Mouse (Mus musculus) midbrain, embryonic 14.5 days (tissue): Measurements from ENCODE around the gene Eif4e3. TPM values are rescaled to one million over a fixed set of nuclear protein-coding genes. Genes with fewer than 3 reads are reported as not detected.

Source experiments
- ATAC-seq: fragments of 200-750 bp; cut with Nextera tagmentation; 2 replicates; pipeline ENCODE4 v1.8.0; 2017; ENCODE audit warnings: moderate number of reproducible peaks, moderate library complexity; ENCODE audit not compliant: low FRiP score, low TSS enrichment
- DNase-seq: peaks from one replicate; pipeline ENCODE4 v3.0.0-alpha.2; 2015
- H3K27ac ChIP-seq: fragments of 300-500 bp; sonication (generic); replicated peaks from 2 replicates; pipeline ENCODE4 v1.5.1; 2014; ENCODE audit warnings: mild to moderate bottlenecking, low read depth, low read length, moderate library complexity
- H3K27me3 ChIP-seq: fragments of 300-500 bp; sonication (generic); 2 replicates; pipeline ENCODE4 v1.6.1; 2014; ENCODE audit warnings: low read length, control low read depth, mixed read lengths; ENCODE audit not compliant: control insufficient read depth, insufficient read depth
- H3K36me3 ChIP-seq: fragments of 300-500 bp; sonication (generic); 2 replicates; pipeline ENCODE4 v1.6.1; 2014; ENCODE audit warnings: low read length, control low read depth; ENCODE audit not compliant: control insufficient read depth, insufficient read depth
- H3K4me1 ChIP-seq: fragments of 300-500 bp; sonication (generic); 2 replicates; pipeline ENCODE4 v1.6.1; 2014; ENCODE audit warnings: mild to moderate bottlenecking, antibody characterized with exemption, low read length, control low read depth; ENCODE audit not compliant: control insufficient read depth, insufficient read depth
- H3K4me2 ChIP-seq: fragments of 300-500 bp; sonication (generic); 2 replicates; pipeline ENCODE4 v1.6.1; 2014; ENCODE audit warnings: mild to moderate bottlenecking, low read length, moderate library complexity
- H3K4me3 ChIP-seq: fragments of 300-500 bp; sonication (generic); replicated peaks from 2 replicates; pipeline ENCODE4 v1.5.1; 2014; ENCODE audit warnings: low read depth, low read length
- H3K9ac ChIP-seq: fragments of 300-500 bp; sonication (generic); replicated peaks from 2 replicates; pipeline ENCODE4 v1.6.1; 2014; ENCODE audit warnings: mild to moderate bottlenecking, low read length, moderate library complexity
- H3K9me3 ChIP-seq: fragments of 300-500 bp; sonication (generic); 2 replicates; pipeline ENCODE4 v1.6.1; 2016; ENCODE audit warnings: low read length, control low read depth, mixed read lengths; ENCODE audit not compliant: control insufficient read depth
- WGBS: fragments of 180-500 bp; shearing (Covaris S2); extraction: QIAGEN DNeasy Blood & Tissue Kit; methylation state at CpG from one replicate; pipeline ENCODE4 v1.1.7; 2014; 5-methylcytosine and 5-hydroxymethylcytosine counted together
- polyA plus RNA-seq: library from polyadenylated mRNA; unstranded; fragments of >200 nt; fragmentation: Nextera tagmentation; extraction: Ambion mirVana; gene quantifications from 2 replicates; pipeline ENCODE4 v1.2.1, GENCODE M21; 2014

Eif4e3 gene
- polyA plus RNA-seq, 1 experiment from 2014 or later: 7.8 TPM

GRCm38 (mm10) chr6:99611866-99612265 lies 54.7 kb downstream of the Eif4e3 start:
- no peak overlapping the region for H3K9ac ChIP-seq
- no peaks in the 10 kb centered on the region for H3K9me3 ChIP-seq
- peaks cover 4% of the 10 kb centered on the region; the same call in 1 of the 2 replicates for H3K27me3 ChIP-seq
- H3K4me1 ChIP-seq: peaks cover 10% of the 10 kb centered on the region
- DNase-seq: no peak
- no peak overlapping the region for H3K4me3 ChIP-seq
- no peak for ATAC-seq
- H3K27ac ChIP-seq: no peak overlapping the region
- 68% methylated on average over 6 of the region's 6 CpGs for WGBS
- H3K4me2 ChIP-seq: no peak overlapping the region
- H3K36me3 ChIP-seq: no peaks in the 10 kb centered on the region

GRCm38 (mm10) chr6:99610454-99611427 lies 55.8 kb downstream of the Eif4e3 start:
- Histone ChIP-seq H3K4me2 (no peak overlapping the region), H3K27me3 (peaks cover 4% of the 10 kb centered on the region; the same call in 1 of the 2 replicates), H3K9ac (no peak overlapping the region), H3K4me1 (peaks cover 9% of the 10 kb centered on the region), H3K27ac (no peak overlapping the region), H3K4me3 (no peak overlapping the region), H3K36me3 (no peaks in the 10 kb centered on the region), H3K9me3 (no peaks in the 10 kb centered on the region)
- ATAC-seq: no peak
- 66% methylated on average over 14 of the region's 14 CpGs for WGBS
- no peak for DNase-seq

GRCm38 (mm10) chr6:99606079-99606478 lies 60.5 kb downstream of the Eif4e3 start:
- ATAC-seq: no peak
- DNase-seq: no peak
- no peaks in the 10 kb centered on the region for H3K9me3 ChIP-seq
- H3K9ac ChIP-seq: no peak overlapping the region
- WGBS: 48% methylated on average over 7 of the region's 7 CpGs
- H3K4me3 ChIP-seq: no peak overlapping the region
- H3K27ac ChIP-seq: no peak overlapping the region
- no peaks in the 10 kb centered on the region for H3K4me1 ChIP-seq
- H3K36me3 ChIP-seq: no peaks in the 10 kb centered on the region
- H3K27me3 ChIP-seq: no peaks in the 10 kb centered on the region
- no peak overlapping the region for H3K4me2 ChIP-seq

- H3K9ac ChIP-seq: no peak overlapping the region
- no peak overlapping the region for H3K4me3 ChIP-seq
- H3K36me3 ChIP-seq: no peaks in the 10 kb centered on the region
- no peaks in the 10 kb centered on the region for H3K27me3 ChIP-seq
- WGBS: 80% methylated on average over 2 of the region's 2 CpGs
- peak; percentile 50 for DNase-seq
- no peak for ATAC-seq
- H3K9me3 ChIP-seq: no peaks in the 10 kb centered on the region
- H3K27ac ChIP-seq: no peak overlapping the region
- peaks cover 2% of the 10 kb centered on the region; the same call in 1 of the 2 replicates for H3K4me1 ChIP-seq
- no peak overlapping the region for H3K4me2 ChIP-seq
Measured at GRCm38 (mm10) chr6:99604758-99605157, 61.8 kb downstream of the Eif4e3 start.

- WGBS: 92% methylated on average over 7 of the region's 7 CpGs
- no peak overlapping the region for H3K4me2 ChIP-seq
- DNase-seq: no peak
- no peaks in the 10 kb centered on the region for H3K36me3 ChIP-seq
- H3K27me3 ChIP-seq: no peaks in the 10 kb centered on the region
- no peak overlapping the region for H3K9ac ChIP-seq
- H3K4me1 ChIP-seq: peaks cover 11% of the 10 kb centered on the region; the same call in 1 of the 2 replicates
- no peak overlapping the region for H3K27ac ChIP-seq
- H3K9me3 ChIP-seq: no peaks in the 10 kb centered on the region
- ATAC-seq: no peak
- H3K4me3 ChIP-seq: no peak overlapping the region
Measured at GRCm38 (mm10) chr6:99602434-99602833, 64.1 kb downstream of the Eif4e3 start.

- H3K27ac ChIP-seq: no peak overlapping the region
- WGBS: 80% methylated on average over 8 of the region's 8 CpGs
- ATAC-seq: no peak
Measured at GRCm38 (mm10) chr6:99600886-99601285, 65.7 kb downstream of the Eif4e3 start.

DNA sequence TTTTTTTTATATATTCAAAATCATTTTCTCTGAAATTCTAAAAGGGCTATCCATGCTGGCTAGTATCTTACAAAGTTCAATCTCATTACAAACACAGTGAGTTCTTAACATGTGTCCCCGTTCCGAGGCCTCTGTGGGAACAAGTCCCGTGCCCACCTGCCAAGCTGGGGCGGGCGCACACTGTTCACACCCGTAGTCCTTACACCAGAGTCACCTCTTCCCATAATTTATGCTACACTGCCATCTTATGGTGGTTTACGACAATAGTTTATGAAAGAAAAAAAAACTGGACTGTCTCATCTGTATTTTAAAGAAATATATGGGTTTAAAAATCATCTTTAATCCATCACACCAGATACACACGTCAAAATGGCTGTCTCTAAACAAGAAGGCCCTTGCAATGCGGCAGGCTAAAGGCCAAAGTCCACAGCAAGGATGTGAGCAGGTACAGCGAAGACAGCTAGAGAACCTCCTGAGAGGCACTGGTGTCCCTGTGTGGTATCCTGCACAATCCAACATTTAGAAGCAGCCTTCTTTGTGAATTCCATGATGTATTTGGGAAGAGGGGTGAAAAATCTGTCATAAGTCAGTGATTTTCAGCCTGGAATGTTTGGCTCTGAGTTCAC lies 66.3 kb downstream of the Eif4e3 start:
- no peak overlapping the region for H3K4me3 ChIP-seq
- DNase-seq: peak; percentile 90
- H3K27ac ChIP-seq: no peak overlapping the region
- 0 out of 2 replicates have a peak, but pooled peaks have one; percentile 66 for ATAC-seq
- 30% methylated on average over 10 of the region's 10 CpGs for WGBS
- no peak overlapping the region for H3K9ac ChIP-seq
- peaks cover 11% of the 10 kb centered on the region; the same call in 1 of the 2 replicates for H3K4me1 ChIP-seq
- peak overlapping the region; percentile 40 for H3K4me2 ChIP-seq
- no peaks in the 10 kb centered on the region for H3K27me3 ChIP-seq
- H3K9me3 ChIP-seq: no peaks in the 10 kb centered on the region
- no peaks in the 10 kb centered on the region for H3K36me3 ChIP-seq

More at GRCm38 (mm10) chr6:99600886-99601285, 65.7 kb downstream of the Eif4e3 start:
- no peak for DNase-seq
- peaks cover 11% of the 10 kb centered on the region; the same call in 1 of the 2 replicates for H3K4me1 ChIP-seq
- no peaks in the 10 kb centered on the region for H3K27me3 ChIP-seq
- H3K9me3 ChIP-seq: no peaks in the 10 kb centered on the region
- no peak overlapping the region for H3K4me3 ChIP-seq
- no peak overlapping the region for H3K9ac ChIP-seq
- no peaks in the 10 kb centered on the region for H3K36me3 ChIP-seq
- H3K4me2 ChIP-seq: no peak overlapping the region

GRCm38 (mm10) chr6:99599651-99600050 lies 66.9 kb downstream of the Eif4e3 start:
- Histone ChIP-seq H3K9me3 (no peaks in the 10 kb centered on the region), H3K36me3 (no peaks in the 10 kb centered on the region), H3K4me1 (peaks cover 11% of the 10 kb centered on the region; the same call in 1 of the 2 replicates), H3K27me3 (no peaks in the 10 kb centered on the region), H3K4me2 (peak overlapping the region; percentile 40), H3K9ac (no peak overlapping the region; the same call in 1 of the 2 replicates), H3K27ac (peak overlapping the region; percentile 49; the same call in 1 of the 2 replicates), H3K4me3 (no peak overlapping the region)
- DNase-seq (peak; percentile 67), ATAC-seq (no peak)
- WGBS: 9% methylated on average over 8 of the region's 8 CpGs
